Mouse (Mus musculus): Measurements from ENCODE around the gene Lamp3.
"Not testable (repeated sequence)": the region's sequence is repeated elsewhere in the genome, so short reads cannot be mapped to it uniquely, and the experiment has no call there.

The Lamp3 gene

GRCm38 (mm10) chr16:19706216-19706615 lies at the start of gene Lamp3:
Gene Lamp3 (minus strand): TSS chr16:19706375.
- no peak for DNase-seq

GRCm38 (mm10) chr16:19732896-19733295 lies 26.7 kb upstream of the Lamp3 start:
- DNase-seq: no peak

- DNase-seq: not testable (repeated sequence)
Measured at GRCm38 (mm10) chr16:19724139-19724538, 18.0 kb upstream of the Lamp3 start.

- DNase-seq: no peak
Measured at GRCm38 (mm10) chr16:19720959-19721358, 14.8 kb upstream of the Lamp3 start.

GRCm38 (mm10) chr16:19707381-19707780 lies 1.2 kb upstream of the Lamp3 start:
- no peak for DNase-seq

GRCm38 (mm10) chr16:19699207-19699606 lies 7.0 kb downstream of the Lamp3 start:
- no peak for DNase-seq

GRCm38 (mm10) chr16:19670768-19671357 lies 35.3 kb downstream of the Lamp3 start:
- DNase-seq: no peak

GRCm38 (mm10) chr16:19666312-19666711 lies 39.9 kb downstream of the Lamp3 start:
- DNase-seq: no peak

GRCm38 (mm10) chr16:19629816-19630215 lies 76.4 kb downstream of the Lamp3 start, which contains the start of gene Olfr171:
Gene Olfr171 (minus strand): TSS chr16:19629916.
- DNase-seq: no peak

GRCm38 (mm10) chr16:19611782-19612181 lies 94.4 kb downstream of the Lamp3 start, which contains the start of gene Olfr170:
Gene Olfr170 (minus strand): TSS chr16:19611882.
- DNase-seq: not testable (repeated sequence)
